ENCODE assay signal across 40 mouse cellular contexts in the genomic region with DNA sequence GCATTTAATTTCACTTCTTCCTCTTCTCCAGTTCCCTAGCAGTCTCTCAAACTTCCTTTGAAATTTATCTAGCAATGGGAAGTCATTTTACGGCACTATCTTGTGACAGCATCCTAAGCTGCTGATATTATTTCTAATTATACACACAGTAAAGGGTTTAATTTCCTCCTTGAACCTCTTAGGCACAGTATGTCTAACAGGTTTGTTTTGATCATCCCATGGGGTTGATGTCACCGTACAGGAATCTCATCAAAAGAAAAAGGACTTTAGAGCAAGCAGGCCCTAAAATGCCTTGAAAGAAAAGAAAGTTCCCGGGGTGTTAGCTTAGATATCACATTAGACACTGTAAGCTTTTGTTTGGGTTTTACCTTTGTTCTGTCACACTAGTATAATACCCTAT. TPM values are rescaled to one million over a fixed set of nuclear protein-coding genes. Genes with fewer than 3 reads are reported as not detected.
"Had no signal": no experiment of that assay in that cellular context is flagged by ENCODE, and none has a peak within 500 bp of the region (broad histone marks: within the 10 kb centered on the region; RNA-seq: fewer than 3 reads in every experiment).

No protein-coding gene starts in this region.

- H3K9me3 ChIP-seq: heart, embryonic 10.5 days; heart, embryonic 12.5 days; heart, embryonic 13.5 days; heart, embryonic 15.5 days; hindbrain, embryonic 10.5 days; hindbrain, embryonic 12.5 days; hindbrain, embryonic 13.5 days; hindbrain, embryonic 15.5 days; intestine, embryonic 15.5 days; kidney, embryonic 15.5 days had no signal

- H3K4me3 ChIP-seq: heart, embryonic 10.5 days; heart, embryonic 12.5 days; heart, embryonic 13.5 days; heart, embryonic 15.5 days; hindbrain, embryonic 10.5 days; hindbrain, embryonic 12.5 days; hindbrain, embryonic 13.5 days; hindbrain, embryonic 15.5 days; intestine, embryonic 15.5 days; kidney, embryonic 15.5 days; layer of hippocampus, adult 2 months; left cerebral cortex, adult 2 months had no signal

- H3K4me2 ChIP-seq: heart, embryonic 11.5 days; heart, embryonic 12.5 days; heart, embryonic 13.5 days; heart, embryonic 15.5 days; hindbrain, embryonic 12.5 days; hindbrain, embryonic 13.5 days; hindbrain, embryonic 14.5 days; hindbrain, embryonic 15.5 days; intestine, embryonic 15.5 days; kidney, embryonic 15.5 days had no signal

- H3K4me1 ChIP-seq: heart, embryonic 10.5 days; heart, embryonic 12.5 days; heart, embryonic 13.5 days; heart, embryonic 15.5 days; hindbrain, embryonic 10.5 days; hindbrain, embryonic 12.5 days; hindbrain, embryonic 13.5 days; hindbrain, embryonic 15.5 days; intestine, embryonic 15.5 days; kidney, embryonic 15.5 days had no signal

- DNase-seq: heart, postnatal 10 days; heart, postnatal 14 days; heart, postnatal 36 days; heart, postnatal 4 days; kidney, adult 11 months; kidney, adult 18-20 months; kidney, adult 2 months; kidney, adult 8-10 months; kidney, adult 9 months; kidney, postnatal 14 days; kidney, postnatal 25 days; kidney, postnatal 36 days; layer of hippocampus, adult 9-11 months; layer of hippocampus, postnatal 36 days had no signal

- H3K36me3 ChIP-seq: heart, embryonic 10.5 days; heart, embryonic 12.5 days; heart, embryonic 13.5 days; heart, embryonic 15.5 days; hindbrain, embryonic 10.5 days; hindbrain, embryonic 12.5 days; hindbrain, embryonic 13.5 days; hindbrain, embryonic 15.5 days; intestine, embryonic 15.5 days; kidney, embryonic 15.5 days had no signal

- H3K27ac ChIP-seq: heart, embryonic 10.5 days; heart, embryonic 13.5 days; heart, embryonic 15.5 days; hindbrain, embryonic 10.5 days; hindbrain, embryonic 12.5 days; hindbrain, embryonic 13.5 days; hindbrain, embryonic 14.5 days; hindbrain, embryonic 15.5 days; hindbrain, postnatal 0 days; intestine, embryonic 15.5 days; kidney, embryonic 15.5 days; layer of hippocampus, adult 2 months; left cerebral cortex, adult 2 months had no signal

- H3K9ac ChIP-seq: heart, embryonic 12.5 days; heart, embryonic 13.5 days; heart, embryonic 15.5 days; hindbrain, embryonic 12.5 days; hindbrain, embryonic 13.5 days; hindbrain, embryonic 14.5 days; hindbrain, embryonic 15.5 days; intestine, embryonic 15.5 days; kidney, embryonic 15.5 days had no signal

- ATAC-seq: hindbrain, embryonic 16.5 days; hindbrain, postnatal 0 days; inflammation-experienced regulatory T-cells, adult 6 months; intestine, embryonic 15.5 days; intestine, embryonic 16.5 days; intestine, postnatal 0 days had no signal

- H3K27me3 ChIP-seq: heart, embryonic 12.5 days; heart, embryonic 13.5 days; heart, embryonic 15.5 days; hindbrain, embryonic 12.5 days; hindbrain, embryonic 13.5 days; hindbrain, embryonic 15.5 days; intestine, embryonic 15.5 days; kidney, embryonic 15.5 days had no signal

RNA-seq across cellular contexts. Expression of gene 4933405O20Rik, which starts 30.2 kb away (rescaled TPM):
- polyA plus RNA-seq: heart, embryonic 10.5 days; heart, embryonic 11.5 days; heart, embryonic 12.5 days; heart, embryonic 13.5 days; heart, embryonic 14.5 days; heart, embryonic 15.5 days; heart, embryonic 16.5 days; heart, postnatal 0 days; hindbrain, embryonic 10.5 days; hindbrain, embryonic 11.5 days; hindbrain, embryonic 12.5 days; hindbrain, embryonic 13.5 days; hindbrain, embryonic 14.5 days; hindbrain, embryonic 15.5 days; hindbrain, embryonic 16.5 days; hindbrain, postnatal 0 days; inflammation-experienced regulatory T-cells, adult 6 months; intestine, embryonic 14.5 days; intestine, embryonic 15.5 days; intestine, embryonic 16.5 days; intestine, postnatal 0 days; kidney, adult 2 months; kidney, embryonic 15.5 days; kidney, embryonic 16.5 days; large intestine, adult 2 months had no signal
